Mouse (Mus musculus): Measurements from ENCODE around the gene Ust.

Ust gene

GRCm38 (mm10) chr10:8505346-8506246, 13.0 kb downstream of the Ust start:
- in situ Hi-C loops (cut with MboI, MseI), result loop anchor here (25.0 kb wide), 1 partner anchor 668 kb away; the partner anchor contains the start of gene Zc3h12d

GRCm38 (mm10) chr10:8504832-8505231, 13.8 kb downstream of the Ust start:
- in situ Hi-C loops (cut with MboI, MseI), result loop anchor here (25.0 kb wide), 1 partner anchor 668 kb away; the partner anchor contains the start of gene Zc3h12d

- in situ Hi-C loops (cut with MboI, MseI), result no loop called here
Measured at GRCm38 (mm10) chr10:8498951-8499891, 19.4 kb downstream of the Ust start.

GRCm38 (mm10) chr10:8495543-8496141, 23.0 kb downstream of the Ust start:
- in situ Hi-C loops (cut with MboI, MseI), result no loop called here

DNA sequence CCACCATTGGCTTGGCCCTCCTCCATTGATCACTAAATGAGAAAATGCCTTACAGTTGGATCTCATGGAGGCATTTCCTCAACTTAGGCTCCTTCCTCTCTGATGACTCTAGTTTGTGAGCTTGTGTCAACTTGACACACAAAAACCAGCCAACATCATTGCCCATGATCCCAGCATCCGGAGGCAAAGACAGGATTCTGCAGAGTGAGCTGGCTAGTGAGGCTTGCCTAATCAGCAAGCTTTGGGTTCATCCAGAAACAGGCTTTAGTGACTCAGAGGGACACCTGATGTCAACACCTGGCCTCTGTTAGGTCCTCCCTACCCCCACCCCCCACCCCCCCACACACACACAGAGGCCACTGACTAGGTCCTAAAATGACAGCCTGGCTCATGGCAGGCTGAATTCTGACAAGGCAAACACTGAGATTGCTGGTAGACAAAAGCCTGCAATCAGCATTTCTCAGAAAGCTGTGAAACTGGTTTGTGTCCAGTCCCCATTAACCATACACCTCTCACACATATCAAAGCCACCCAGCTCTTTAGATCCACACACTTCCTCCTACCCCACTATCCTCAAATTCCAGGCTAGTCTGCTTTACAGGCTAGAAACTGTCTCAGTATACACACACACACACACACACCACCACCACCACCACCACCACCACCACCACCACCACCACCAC, 26.6 kb downstream of the Ust start:
- in situ Hi-C loops (cut with MboI, MseI), result no loop called here

DNA sequence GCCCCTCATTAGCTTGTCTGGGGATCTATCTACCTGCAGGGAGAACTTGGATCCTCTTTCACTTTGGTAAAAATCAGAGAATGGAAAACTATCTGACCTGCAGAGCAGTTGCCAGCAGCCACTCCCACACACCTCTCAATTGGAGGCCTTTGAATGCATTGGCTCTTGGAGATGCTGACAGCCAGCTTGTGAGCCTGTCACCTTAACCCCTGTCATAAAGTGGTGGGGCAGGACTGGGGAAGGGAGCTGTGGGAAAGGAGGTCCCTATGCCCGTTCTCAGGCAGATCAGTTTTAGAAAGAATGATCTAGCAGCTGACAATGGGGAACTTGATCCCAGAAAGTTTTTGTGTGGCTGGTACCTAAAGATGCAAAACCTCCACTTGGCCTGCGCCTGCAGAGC, 31.2 kb downstream of the Ust start:
- in situ Hi-C loops (cut with MboI, MseI), result no loop called here

DNA sequence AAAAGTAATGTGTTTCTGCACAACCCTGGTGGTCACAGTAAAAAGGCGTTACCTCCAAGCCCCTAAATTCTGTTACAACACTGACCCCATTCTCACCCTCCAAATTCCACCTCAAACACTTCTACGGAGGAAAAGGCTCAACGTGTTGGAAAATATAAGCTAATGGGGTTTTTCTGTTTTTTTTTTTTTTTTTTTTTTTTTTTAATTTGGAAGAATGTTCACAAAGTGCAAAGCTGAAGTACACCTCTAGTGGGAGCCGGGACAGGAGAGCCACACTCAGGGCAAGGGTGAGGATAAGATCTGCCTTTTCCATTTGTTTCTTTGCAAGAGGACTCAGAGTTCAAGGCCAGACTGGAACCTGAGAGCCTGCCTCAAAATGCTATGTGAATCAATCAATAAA, 34.1 kb downstream of the Ust start:
- in situ Hi-C loops (cut with MboI, MseI), result no loop called here

GRCm38 (mm10) chr10:8482779-8483178, 35.8 kb downstream of the Ust start:
- in situ Hi-C loops (cut with MboI, MseI), result no loop called here

DNA sequence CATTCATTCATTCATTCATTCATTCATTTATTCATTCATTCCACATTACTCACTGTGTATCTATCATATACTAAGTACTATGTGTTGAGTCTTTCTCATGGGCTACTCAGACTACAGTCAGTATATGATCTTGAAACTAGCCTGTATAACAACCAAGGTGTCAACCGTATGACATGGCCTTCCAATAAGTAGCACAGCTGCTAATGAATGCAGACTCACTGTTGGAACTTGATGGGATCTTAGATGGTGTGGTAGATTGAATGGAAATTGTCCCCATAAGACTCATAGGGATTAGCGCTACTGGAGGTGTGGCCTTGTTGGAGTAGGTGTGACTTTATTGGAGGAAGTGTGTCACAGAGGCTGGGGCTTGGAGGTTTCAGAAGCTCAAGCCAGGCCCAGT, 38.8 kb downstream of the Ust start:
- in situ Hi-C loops (cut with MboI, MseI), result no loop called here

GRCm38 (mm10) chr10:8477936-8478335, 40.7 kb downstream of the Ust start:
- in situ Hi-C loops (cut with MboI, MseI), result no loop called here

DNA sequence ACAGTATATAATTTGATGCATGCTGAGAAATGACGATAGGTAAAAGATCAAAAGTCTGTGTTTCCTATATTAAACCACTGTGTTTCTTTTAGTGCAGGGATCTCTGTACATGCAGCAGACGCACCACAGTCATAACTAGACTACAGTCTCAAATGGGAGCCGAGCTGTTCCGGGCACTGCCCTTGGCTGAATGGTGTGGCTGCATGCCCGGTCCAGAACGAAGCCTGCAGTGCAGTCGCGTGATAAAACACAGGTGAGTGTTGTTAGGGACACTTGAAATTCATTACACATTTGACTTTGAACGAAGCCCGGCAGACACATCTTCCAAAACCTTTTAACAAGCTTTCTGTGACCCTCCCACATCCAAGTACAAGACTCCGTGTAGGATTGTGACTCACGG, 46.6 kb downstream of the Ust start:
- in situ Hi-C loops (cut with MboI, MseI), result no loop called here

GRCm38 (mm10) chr10:8471012-8471411, 47.6 kb downstream of the Ust start:
- in situ Hi-C loops (cut with MboI, MseI), result no loop called here

- in situ Hi-C loops (cut with MboI, MseI), result loop anchor here (10.0 kb wide), 1 partner anchor 1935 kb away; no protein-coding TSS in a partner anchor
Measured at GRCm38 (mm10) chr10:8469516-8469915, 49.1 kb downstream of the Ust start.

DNA sequence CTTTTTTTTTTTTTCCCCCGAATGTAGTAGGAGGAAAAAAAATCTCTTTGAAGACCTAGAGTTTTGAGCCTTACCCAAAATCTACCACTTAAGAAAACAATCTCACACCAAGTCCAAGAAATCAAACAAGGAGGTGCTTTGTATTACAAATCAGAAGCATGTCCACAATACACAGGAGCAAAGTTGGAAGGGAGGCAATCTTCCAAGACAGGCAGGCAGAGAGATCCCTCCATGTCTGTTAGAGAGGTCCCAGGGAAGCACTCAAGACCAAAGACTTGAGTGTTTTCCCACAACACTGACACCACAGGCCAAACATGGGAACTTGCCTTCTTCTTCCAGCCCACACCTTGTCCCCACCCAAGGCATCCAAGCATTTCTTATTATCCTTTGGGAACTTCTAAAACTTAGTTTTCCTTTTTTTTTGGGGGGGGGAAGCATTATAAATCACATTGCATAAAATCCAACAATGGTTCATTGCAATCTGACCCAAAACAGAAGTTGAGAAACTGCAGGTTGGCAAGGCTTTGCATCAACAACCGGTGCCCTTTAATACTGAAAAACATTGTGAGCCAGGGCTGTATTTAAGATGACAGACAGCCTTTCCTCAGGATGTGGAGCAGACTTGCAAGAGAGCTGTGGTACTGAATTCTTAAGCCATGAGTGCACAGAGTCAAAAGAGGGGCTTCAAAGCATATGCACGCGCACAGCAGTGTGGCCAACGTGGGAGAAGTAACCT, 49.8 kb downstream of the Ust start:
- in situ Hi-C loops (cut with MboI, MseI), result loop anchor here (10.0 kb wide), 1 partner anchor 1934 kb away; no protein-coding TSS in a partner anchor

DNA sequence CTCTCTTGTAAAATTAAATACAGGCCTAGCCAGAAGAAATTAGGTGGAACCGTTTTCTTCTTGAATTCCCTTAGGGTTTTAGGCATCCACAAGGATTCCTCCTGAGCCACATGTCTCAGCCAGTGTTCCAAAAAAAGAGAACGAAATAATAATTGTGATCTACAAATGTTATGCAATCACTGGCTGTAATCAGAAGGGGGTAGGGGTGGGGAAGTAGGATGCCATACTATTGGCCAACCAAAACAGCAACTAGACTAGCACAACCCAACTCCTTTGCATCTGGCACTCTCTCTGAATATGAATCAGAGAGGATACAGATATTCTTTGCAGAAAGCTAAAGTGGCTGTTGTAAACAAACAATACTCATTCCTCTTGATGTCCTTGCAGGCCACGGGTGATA, 52.7 kb downstream of the Ust start:
- in situ Hi-C loops (cut with MboI, MseI), result loop anchor here (10.0 kb wide), 1 partner anchor 1931 kb away; no protein-coding TSS in a partner anchor

- in situ Hi-C loops (cut with MboI, MseI), result loop anchor here (10.0 kb wide), 1 partner anchor 1930 kb away; no protein-coding TSS in a partner anchor
Measured at GRCm38 (mm10) chr10:8465216-8465615, 53.4 kb downstream of the Ust start.

DNA sequence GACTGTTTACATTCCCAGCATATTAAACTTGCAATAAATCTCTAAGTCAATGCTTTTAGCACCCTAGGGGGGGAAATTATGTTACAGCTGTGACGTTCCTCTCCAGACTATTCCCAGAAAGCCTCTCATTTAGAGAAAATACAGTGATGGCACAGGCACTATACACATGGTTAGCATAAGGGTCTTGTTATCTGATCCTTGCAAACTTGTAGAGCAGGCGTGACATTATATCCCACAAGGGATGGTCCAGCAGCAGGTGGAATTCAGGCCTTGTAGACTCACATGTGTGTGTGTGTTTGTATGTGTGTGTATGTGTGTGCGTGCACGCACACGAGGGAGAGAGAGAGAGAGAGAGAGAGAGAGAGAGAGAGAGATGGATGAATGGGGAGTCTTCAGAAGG, 57.3 kb downstream of the Ust start:
- in situ Hi-C loops (cut with MboI, MseI), result loop anchor here (10.0 kb wide), 1 partner anchor 1927 kb away; no protein-coding TSS in a partner anchor

GRCm38 (mm10) chr10:8454711-8455110, 63.9 kb downstream of the Ust start:
- in situ Hi-C loops (cut with MboI, MseI), result no loop called here

DNA sequence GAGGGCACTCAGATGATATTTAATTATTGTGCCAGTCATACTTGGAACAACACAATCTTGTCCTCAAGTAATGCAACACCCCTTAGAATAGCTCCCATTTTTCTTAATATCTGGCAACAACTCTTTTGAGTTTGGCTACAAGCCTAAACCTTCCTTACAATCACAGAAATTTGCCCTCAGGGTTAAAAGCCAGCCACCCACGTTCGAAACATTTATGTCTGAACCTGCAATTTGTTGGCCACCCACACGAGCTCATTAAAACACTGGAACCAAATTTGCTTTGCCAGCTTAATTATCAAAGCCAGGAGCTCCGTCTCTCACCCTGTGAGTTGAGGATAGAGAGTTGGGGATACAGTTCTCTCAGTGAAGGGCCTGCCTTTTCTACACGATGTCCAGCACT, 70.9 kb downstream of the Ust start:
- in situ Hi-C loops (cut with MboI, MseI), result no loop called here

GRCm38 (mm10) chr10:8446972-8447371, 71.7 kb downstream of the Ust start:
- in situ Hi-C loops (cut with MboI, MseI), result no loop called here

Data from regulatory T cell (primary cell).